Mouse (Mus musculus): ENCODE data around the gene Tenm2.

DNA sequence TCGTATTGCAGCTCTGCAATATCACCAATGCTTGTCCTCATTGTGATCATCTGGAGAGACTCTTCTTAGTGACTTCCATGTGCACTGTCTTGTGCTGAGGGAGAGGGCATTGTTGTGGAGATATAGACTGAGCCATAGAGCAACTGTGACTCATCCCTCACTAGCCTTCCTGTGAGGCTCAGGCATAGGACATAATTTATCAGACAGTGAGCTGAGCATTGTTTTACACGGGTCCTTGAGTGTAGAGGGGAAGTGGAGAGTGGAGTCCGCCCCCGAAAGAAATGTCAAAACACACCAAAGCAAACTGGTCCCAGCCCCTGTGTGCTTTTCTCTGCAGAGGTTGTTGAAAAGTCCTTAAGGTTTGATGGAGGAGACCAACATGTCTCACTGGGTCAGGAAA is 704.1 kb downstream of the Tenm2 start:
- TF ChIP-seq ZMIZ1 (IDR thresholded peaks at IDR 0.05; ENCODE audit: low read depth, low read length): no peak
- TF ChIP-seq CTCF (IDR thresholded peaks at IDR 0.05 in 2 of 3, conservative IDR thresholded peaks at IDR 0.05 in 1 of 3; ENCODE audit: control insufficient read depth in 1 of 3, insufficient read depth in 1 of 3, low read depth in 2 of 3, low read length in 3 of 3, poor library complexity in 1 of 3, severe bottlenecking in 1 of 3): no peak
- TF ChIP-seq USF2 (IDR thresholded peaks at IDR 0.05; ENCODE audit: borderline replicate concordance in 1 of 2, insufficient read depth in 1 of 2, low read depth in 1 of 2, low read length in 2 of 2): no peak

Measured in MEL (cell line).